Mouse (Mus musculus): ENCODE data around the gene Smurf2. TPM values are rescaled to one million over a fixed set of nuclear protein-coding genes. Genes with fewer than 3 reads are reported as not detected.
"Not testable (repeated sequence)": the region's sequence is repeated elsewhere in the genome, so short reads cannot be mapped to it uniquely, and the experiment has no call there.

Smurf2 gene
- total RNA-seq, 2 experiments from 2014 or later: 26.3 to 30.9 TPM

DNA sequence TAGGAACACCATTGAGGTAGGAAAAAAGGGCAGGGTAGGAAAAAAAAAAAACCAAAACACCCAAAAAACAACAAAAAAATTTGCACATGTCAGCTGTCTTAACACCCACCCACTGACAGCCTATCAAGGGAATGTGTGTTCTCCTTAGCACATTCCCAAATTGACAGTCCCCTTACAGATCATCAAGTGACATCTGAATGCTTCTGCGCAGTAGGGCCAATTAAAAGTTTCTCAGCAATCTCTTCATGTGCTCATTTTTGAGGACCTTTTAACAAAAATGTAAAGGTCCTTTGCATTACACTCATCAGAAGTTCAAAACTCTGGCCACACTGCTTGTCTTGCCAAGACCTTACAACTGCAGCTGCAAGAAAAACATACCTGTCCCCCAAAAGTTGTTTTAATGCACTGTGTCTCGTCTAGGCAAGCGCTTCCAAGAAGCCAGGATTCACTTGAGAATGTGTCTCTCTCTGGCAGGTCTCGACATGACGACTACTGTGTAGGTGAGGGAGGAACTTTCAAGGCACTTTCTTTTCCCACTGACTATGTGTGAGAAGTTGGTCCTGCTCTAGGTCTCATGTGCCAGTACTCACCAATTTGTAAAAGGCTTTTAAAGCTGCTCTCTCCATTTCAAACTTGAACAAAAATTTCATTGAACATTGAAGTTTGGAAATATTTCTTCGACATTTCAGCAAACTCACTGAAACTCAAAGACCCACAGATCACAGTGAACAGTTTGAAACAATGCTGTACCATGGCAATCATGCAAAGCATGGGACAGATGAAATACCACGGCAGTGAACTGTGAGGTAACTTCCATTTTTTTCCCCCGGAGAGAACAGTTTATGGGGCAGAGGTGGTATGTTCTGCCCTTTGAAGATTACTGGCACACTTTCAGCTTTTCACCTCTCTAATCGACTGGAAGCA lies 137.4 kb downstream of the Smurf2 start:
- intact Hi-C loops (cut with DNase I): no loop called here
- DNase-seq (ENCODE audit: low spot score in 2 of 2): no peak

DNA sequence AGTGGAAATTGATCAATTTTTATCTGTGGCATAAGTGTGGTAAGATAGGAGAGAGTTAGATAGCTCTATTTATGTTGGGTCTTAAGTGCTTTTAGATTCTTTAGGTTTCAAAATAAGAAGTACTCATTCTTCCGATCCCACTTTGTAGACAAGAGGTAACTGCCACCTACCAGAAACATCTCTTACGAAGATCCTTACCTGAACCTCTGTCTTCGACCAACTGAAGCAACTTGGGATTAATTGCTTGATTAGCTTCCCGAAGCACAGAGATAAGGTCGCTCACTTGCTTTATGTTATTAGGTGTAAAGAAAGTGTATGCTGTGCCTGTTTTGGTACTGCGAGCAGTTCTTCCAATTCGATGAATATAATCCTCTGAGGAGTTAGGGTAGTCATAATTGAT lies 138.2 kb downstream of the Smurf2 start:
- intact Hi-C loops (cut with DNase I); DNase-seq (ENCODE audit: low spot score in 2 of 2): not testable (repeated sequence)

DNA sequence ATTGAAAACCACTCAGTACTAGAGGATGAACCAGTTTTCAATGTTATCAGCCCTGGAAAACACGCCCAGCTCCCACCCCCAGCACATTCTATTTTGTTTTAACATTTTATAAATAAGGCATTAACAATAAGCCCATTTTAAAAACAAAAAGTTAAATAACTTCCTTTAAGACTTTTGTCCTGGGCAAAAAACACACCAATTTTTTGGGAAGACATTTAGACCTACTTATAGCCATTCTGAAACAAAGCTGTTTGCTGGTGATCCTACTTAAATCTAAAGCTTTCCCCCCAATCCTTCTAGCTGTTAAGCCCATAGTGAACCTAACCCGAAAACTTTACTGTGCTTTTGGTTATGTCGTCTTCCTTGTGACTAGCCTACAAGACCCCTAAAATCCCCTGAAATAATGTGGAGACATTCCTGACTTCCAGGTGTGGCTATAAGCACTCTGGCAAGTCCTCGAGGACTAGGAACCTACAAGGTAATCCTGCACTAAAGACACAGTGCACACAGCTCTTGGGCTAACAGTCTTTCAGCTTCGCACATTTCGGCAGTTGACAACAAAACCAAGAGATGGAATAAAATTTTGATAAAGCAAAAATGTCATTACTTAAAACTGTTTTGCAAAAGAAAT lies 139.8 kb downstream of the Smurf2 start:
- DNase-seq (ENCODE audit: low spot score in 2 of 2): no peak
- intact Hi-C loops (cut with DNase I): no loop called here

DNA sequence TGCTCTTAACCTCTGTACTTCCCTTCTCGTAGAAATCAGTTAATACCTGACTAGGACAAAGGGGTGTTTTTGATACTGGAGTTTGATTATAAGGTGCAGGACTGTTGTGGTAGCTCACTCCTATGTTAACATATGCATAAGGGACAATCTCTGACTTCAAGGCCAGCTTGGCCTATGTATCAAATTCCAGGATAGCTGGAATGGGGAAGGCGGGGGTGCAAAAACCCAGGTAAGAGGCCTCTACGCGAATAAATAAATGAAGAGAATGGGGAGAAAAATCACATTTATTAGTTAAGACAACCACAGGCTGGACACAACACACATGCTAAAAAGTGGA lies 140.5 kb downstream of the Smurf2 start:
- intact Hi-C loops (cut with DNase I): no loop called here

DNA sequence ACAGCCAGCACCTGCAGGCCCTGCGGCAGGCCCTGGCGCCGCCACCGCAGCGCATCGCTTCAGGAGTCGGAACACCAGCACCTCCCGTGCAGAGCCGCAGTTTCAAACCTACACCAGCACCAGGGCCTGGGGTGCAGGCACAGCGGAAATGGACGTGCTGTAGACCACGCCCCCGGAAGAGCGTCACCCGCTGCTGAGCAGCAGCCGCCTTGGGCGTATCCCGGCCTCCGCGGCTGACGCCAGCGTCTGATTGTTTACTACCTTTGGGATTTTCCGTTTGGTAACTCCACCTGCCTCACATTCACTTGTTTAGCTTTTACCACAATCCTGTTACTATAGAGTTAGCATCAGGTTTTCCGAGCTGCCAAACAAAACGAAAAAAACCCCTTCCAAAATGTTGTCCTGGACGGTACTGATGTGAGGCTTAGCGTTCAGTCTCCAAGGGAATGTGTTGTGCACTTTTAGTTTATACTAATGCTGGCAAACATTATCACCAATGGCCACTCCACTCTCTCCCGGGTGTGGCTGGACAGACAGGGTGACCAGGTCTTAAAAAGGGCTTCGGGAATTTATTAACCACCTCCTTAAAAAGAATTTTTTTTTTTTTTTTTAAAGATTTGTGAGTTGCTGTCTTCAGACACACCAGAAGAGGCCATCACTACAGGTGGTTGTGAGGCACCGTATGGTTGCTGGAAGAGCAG lies 141.0 kb downstream of the Smurf2 start, which contains the start of gene Polg2:
TSS of gene Polg2 (minus strand) at position 150 of the 701 bp plus-strand sequence.
- peak; percentile 92 to 93 for DNase-seq (ENCODE audit: low spot score in 2 of 2)
- intact Hi-C loops (cut with DNase I): no loop called here

More for the DNA sequence above, 140.5 kb downstream of the Smurf2 start:
- no peak for DNase-seq (ENCODE audit: low spot score in 2 of 2)

DNA sequence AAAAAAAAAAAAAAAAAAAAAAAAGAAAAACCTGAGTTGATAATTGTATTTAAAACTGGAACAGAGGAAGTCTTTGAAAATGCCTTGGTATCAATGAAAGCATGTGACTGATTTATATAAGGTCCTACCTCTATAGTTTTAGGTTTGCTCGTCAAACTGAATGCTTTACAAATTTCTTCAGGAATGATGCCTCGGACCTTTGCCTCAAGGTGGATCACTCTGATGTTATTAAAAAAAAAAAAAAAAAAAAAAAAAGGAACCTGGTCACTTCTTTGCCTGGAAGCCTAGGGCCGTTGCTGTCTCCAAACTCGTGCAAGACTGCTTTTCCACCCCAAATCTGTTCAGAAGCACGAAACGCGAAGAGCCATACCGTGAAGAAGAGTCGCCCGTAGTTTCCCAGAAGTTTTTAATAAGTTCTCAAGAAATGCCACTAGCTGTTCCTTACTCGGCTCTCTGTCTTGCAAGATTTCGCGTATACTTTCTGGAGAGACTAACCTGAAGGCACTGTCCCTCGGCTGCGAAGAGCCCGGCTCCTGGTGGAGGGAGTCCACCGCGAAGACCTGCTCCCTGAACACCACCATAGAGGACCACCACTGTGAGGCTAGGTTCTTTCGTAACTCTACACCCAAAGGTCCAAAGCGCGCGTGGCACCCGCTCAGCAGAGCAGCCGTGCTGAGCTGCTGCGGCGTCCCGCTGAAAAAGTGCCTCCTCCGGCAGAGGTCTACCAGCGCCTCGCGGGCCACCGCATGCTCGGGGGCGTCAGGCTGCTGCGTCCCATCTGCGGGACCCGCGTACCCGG lies 141.7 kb downstream of the Smurf2 start:
- intact Hi-C loops (cut with DNase I): no loop called here
- peak; percentile 15 to 19 for DNase-seq (ENCODE audit: low spot score in 2 of 2)

DNA sequence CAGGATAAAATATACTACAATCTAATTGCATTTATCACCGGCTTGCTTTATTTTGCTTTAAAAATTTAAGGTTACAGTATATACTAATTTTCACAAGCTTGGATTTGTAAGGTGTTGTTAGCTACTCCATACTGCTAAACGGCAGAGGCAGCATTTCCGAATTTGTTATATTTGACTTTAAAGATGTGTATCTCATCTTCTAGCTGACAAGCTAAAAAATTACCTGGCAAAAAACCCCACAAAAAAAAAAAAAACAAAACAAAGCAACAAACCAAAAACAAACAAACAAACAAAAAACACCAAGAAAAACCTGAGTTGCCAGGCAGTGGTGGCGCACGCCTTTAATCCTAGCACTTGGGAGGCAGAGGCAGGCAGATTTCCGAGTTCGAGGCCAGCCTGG lies 142.4 kb downstream of the Smurf2 start:
- intact Hi-C loops (cut with DNase I): no loop called here
- no peak for DNase-seq (ENCODE audit: low spot score in 2 of 2)

DNA sequence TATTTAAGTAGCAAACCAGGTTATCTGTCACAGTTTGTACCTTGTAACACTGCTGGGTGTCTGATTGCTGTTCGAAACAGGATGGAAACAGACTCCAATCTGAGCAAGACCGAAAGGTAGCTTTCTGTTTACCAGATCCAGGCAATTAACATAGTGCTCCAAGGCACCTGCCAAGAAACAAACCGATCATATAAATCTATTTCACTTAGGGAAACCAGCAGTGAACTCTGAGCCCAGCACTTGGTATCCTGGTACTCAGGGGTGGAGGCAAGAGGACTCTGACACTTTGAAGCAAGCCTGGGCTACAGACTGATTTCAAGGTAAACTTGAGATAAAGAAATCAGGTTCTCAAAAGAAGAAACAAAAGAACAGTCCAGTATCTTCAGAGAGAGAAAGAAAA lies 143.1 kb downstream of the Smurf2 start:
- intact Hi-C loops (cut with DNase I): no loop called here
- no peak for DNase-seq (ENCODE audit: low spot score in 2 of 2)

DNA sequence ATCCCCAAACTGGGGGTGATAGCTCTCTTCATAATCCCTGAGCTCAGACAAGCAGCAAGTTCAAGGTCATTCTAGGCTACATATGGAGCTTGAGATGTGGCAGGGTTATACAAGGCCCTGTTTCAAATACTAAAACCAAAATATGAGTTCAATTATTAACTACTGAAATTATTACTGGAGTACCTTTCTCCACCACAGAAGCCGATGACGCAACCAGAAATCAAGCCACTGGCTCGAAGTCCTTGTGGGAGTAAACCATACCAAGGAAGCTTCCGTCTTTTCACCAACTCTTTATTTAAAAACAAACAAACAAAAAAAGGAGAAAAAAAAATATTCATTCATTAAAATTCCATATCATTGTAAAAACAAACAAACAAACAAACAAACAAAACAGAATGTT lies 143.6 kb downstream of the Smurf2 start:
- intact Hi-C loops (cut with DNase I): no loop called here
- DNase-seq (ENCODE audit: low spot score in 2 of 2): no peak

DNA sequence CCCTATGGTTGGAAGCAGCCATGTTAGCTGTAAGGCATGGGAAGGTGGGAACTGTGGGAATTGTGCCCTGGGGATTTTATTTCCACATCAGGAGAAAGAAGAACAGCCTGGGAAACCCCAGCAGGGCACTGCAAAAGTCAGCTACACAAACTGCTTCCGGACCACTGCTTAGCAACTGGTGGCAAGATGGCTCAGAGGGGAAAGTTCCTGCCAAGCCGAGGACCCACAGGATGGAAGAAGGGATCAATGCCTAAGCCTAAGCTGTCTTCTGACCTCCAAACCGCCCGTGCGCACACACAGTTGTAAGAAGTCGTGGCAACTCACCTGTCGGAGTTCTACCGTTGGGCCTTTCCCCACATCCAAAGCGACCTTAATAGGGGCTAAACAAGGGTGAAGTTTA lies 147.5 kb downstream of the Smurf2 start:
- DNase-seq (ENCODE audit: low spot score in 2 of 2): no peak
- intact Hi-C loops (cut with DNase I): no loop called here

DNA sequence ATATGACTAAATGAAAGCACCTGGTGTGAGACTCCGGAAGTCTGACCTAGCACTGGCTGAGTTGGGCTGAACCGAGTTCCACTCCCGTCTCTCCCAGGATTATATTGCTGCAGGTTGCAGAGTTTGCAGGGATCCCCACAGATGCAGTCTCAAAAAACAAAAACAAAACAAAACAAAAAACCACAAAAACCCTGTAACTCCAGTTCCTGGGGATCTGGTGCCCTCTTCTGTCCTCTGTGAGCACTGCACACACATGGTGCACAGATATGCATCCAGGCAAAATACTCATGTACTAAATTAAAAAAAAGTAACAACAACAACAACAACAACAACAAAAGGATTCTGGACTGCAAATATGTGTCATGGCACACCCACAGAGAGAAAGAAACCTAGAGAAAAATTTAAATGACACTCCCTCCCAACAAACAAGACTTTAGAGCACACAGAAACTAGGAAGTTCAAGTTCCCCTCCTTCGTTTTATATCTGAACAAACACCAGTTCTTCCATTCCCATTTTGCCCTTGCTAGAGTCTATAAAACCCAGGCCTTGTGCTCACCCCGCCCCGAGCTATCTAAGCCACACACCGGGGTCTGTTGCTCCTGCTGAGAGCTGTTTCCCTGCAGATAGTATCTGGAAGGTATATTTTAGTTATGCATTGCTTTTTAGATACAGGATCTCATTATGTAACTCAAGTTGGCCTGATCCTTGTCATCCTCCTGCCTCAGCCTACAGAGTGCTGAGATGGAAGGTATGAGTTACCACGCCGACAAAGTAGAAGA lies 150.1 kb downstream of the Smurf2 start:
- intact Hi-C loops (cut with DNase I): no loop called here
- no peak for DNase-seq (ENCODE audit: low spot score in 2 of 2)

Small RNAs within 50 kb of the gene (microRNA-seq; reads per million reads assigned to microRNA genes)
- gene Gm25994: not detected
- not detected for gene Gm27322
- 17.5 reads per million, percentile 37 among the genes with 10 or more reads in this experiment for gene Mir3064

Other genes with a start within 250 kb of the Smurf2 start
- gene Pecam1, start 170.1 kb downstream of the Smurf2 start, total RNA-seq (2021): 10 to 100 TPM; 16.9 to 18.8 TPM
- gene Milr1, start 169.5 kb downstream of the Smurf2 start, total RNA-seq (2021): under 1 TPM in 1 of 2 experiments, not detected in 1; 0.25 TPM
- 1 to 10 TPM; 3.0 to 3.2 TPM for gene Polg2, start 141.2 kb downstream of the Smurf2 start, total RNA-seq (2021)
- gene Ddx5, start 131.5 kb downstream of the Smurf2 start, total RNA-seq (2021): 100 to 1,000 TPM; 574 to 675 TPM
- gene Cep95, start 131.5 kb downstream of the Smurf2 start, total RNA-seq (2021): 10 to 100 TPM in 1 of 2 experiments, 1 to 10 TPM in 1; 8.2 to 15.8 TPM
- 10 to 100 TPM; 23.0 to 34.0 TPM for gene Kpna2, start 78.8 kb upstream of the Smurf2 start, total RNA-seq (2021)
- 1 to 10 TPM; 3.7 to 4.0 TPM for gene 1810010H24Rik, start 105.0 kb upstream of the Smurf2 start, total RNA-seq (2021)
- gene Bptf, start 211.4 kb upstream of the Smurf2 start, total RNA-seq (2021): 10 to 100 TPM; 56.4 to 71.3 TPM